Mouse (Mus musculus): Measurements from ENCODE around the gene Mcl1.
"Not testable (repeated sequence)": the region's sequence is repeated elsewhere in the genome, so short reads cannot be mapped to it uniquely, and the experiment has no call there.

The Mcl1 gene

DNA sequence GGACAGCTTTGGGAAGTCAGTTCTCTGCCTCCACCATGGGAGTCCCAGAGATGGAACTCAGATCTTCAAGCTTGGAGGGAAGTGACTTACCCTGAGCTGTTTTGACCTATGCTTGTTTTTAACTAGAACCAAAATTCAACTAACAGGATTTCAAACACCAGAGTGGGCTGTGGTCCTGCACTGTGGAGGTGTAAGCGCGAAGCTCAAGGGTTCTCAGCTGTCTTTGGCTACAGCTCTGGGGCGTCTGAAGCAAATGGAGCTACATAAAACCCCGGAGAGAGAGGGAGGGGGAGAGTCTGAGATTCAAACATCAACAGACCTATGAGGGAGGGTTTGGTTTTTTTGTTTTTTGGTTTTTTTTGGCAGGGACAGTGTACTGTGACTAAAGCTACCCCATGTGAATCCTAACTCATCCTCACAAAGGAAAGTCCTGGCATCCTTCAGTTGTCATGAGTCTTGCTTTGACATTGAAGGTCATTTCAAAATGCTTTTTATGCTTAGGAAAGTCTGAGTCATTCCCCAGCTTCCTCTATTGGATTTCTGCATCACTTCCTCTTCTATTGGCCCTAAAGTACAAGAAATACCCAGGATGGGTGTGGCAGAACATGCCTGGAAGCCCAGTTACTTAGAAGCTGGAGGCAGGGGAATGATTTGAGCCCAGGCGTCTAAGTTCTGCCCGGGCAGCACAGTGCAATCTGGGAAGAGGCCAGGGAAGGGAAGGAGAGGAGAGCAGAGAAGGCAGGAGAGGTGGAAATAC is 8.1 kb upstream of the Mcl1 start:
- in situ Hi-C loops (cut with MboI, MseI), result no loop called here

DNA sequence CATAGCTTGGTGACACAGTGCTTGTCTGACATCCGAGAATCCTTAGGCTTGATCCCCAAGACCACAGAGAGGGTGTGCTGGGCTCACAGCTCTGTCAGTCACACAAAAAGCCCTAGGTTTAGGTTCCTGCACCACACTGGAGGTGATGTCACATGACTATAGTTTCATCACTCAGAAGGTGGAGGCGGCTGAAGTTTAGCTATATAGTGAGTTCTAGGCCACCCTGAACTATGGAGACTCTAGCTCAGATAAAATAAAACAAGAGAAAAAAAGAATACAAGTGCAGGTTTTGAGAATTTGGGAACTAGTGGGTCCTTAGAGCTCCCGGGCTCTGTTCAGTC is 7.6 kb upstream of the Mcl1 start:
- in situ Hi-C loops (cut with MboI, MseI), result no loop called here

DNA sequence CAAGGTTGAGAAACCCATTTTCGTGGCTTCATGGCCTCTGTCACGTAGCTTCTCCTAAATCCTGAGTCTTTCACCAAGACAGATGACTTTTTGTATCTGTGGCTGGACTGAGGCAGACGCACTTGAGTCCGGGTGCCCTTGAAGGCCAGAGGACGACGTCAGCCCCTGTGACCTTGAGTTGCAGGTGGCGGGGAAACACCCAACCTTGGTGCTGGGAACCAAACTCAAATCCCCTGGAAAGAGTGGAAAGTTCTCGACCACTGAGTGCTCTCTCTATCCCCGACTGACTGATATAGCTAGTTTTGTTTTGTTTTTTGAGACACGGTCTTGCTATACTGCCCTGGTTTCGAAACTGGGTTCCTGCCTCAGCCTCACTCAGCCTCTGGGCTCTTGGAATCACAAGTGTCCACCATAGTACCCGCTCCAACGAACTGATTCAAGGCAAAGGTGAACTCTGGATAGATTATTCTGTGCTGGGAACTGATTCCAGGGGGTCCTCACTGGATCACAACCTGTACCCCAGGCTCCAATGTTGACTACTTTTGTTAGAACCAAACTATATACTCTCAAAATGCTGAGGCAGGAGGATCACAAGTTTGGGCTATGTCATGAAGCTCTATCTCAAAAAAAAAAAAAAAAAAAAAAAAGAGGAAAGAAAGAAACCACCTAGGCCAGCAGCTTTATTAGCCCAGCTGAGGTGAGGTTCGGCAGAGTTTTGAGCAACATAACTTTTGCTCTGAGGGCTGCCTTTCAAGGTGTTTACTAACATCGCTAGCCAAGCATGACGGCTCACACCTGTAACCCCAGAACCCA is 7.0 kb upstream of the Mcl1 start:
- in situ Hi-C loops (cut with MboI, MseI), result no loop called here

DNA sequence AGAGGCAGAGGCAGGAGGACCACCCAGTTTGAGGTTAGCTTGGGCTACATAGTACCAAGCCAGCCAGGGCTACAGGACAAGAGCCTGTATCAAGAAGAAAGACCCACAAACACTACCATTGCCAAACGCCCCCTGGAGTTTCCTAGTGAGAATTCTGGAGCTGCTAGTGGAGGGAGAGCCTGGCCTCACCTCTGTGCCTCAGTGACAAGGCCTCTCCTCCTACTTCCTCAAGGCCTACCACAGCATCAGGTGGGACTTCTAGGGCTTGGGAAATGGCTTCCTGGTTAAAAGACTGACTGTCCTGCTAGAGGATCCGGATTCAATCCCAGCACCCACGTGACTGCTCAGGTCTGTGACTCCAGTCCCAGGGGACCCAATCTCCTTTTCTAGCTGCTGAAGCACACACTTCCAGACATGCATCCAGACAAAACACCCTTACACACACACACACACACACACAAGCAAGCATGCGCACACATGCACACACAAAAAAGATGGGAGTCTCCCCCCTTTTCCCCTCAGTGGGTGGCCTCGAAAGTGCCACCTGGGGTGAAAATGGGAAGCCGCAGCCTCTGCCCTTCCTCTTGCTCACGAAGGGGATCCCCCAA is 6.3 kb upstream of the Mcl1 start:
- in situ Hi-C loops (cut with MboI, MseI), result no loop called here

DNA sequence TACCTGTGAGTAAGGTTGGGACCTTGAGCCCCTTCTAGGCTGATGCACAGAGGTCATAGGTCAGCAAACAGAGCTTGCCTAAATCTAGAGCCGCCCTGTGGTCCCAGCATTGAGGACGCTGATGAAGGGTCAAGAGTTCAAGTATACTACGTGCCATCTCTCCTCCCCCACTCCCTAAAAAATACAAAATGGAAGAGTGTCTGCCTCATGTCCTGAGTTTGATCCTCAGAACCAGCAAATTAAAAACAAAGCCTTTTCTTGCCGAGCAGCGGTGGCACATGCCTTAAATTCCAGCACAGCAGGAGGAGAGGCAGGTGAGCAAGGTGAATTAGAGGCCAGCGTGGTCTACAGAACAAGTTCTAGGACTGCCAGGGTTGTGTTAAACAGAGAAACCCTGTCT is 5.7 kb upstream of the Mcl1 start:
- in situ Hi-C loops (cut with MboI, MseI), result no loop called here

DNA sequence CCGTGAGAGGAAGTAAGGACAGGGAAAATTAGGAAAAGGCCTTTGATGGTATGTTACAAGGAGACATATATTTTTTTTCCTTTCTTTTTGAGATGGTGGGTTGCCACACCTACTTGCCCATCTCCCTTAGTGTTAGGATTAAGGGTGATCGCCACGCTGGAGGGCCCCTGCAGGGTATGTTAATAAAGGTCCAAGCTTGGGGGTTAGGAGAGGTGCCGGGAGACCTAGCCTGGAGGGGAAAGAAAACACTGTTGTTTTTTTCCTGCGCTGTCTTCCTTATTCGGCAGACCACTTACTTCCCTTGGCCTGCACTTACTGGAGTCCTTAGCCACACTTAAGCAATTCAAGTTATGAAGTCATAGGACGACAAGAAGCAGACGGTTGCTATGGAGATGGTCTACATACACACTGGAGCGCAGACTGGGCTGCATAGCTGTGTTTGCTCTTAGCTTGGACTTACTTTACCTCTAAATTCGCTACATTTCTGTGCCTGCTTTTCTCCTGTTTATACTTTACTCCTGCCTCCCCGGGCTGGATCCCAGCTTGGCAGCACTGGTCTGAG is 5.0 kb upstream of the Mcl1 start:
- in situ Hi-C loops (cut with MboI, MseI), result no loop called here

DNA sequence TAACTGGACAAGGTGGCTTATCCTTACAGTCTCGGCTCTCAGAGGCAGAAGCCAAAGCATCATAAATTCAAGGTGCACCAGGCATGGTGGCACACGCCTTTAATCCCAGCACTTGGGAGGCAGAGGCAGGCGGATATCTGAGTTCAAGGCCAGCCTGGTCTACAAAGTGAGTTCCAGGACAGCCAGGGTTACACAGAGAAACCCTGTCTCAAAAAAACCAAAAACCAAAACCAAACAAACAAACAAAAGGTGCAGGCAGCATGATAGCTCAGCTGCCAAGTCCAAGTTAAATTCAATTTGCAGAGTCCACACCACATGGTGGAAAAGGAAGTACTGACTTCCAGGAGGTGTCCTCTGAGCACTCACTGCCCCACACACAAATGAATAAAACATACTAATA is 4.2 kb upstream of the Mcl1 start:
- in situ Hi-C loops (cut with MboI, MseI), result not testable (repeated sequence)

DNA sequence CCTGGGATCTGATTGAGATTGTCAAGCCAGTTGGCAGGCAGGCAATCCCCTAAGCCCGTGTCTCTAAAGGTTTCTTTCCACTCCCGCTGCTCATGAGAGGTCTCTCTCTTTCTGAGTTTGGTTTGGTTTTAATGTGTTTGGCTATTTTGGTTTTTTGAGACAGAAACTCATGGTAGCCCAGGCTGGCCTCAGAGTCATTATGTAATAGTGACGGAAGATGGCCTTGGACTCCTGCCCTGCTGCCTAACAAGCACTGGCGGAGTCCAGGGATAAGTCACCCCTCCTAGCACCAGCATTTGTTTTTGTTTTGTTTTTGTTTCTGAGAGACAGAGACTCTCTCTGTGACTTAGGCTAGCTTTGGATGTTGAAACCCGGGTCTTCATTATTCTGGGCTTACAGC is 3.2 kb upstream of the Mcl1 start:
- in situ Hi-C loops (cut with MboI, MseI), result no loop called here

DNA sequence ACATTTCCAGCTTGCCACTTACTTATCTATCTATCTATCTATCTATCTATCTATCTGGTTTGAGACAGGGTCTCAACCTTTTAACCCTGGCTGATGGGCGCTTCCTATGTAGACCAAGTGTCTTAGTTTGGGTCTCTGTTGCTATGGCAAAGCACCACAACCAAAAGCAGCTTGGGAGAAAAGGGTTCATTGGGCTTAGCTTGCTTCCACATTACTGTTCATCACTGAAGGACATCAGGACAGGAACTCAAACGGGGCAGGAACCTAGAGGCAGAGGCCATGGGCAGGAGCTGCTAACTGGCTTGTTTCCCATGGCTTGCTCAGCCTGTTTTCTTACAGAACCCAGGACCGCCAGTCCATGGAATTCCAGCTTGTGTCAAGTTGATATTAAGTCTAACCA is 1.5 kb upstream of the Mcl1 start:
- in situ Hi-C loops (cut with MboI, MseI), result no loop called here

DNA sequence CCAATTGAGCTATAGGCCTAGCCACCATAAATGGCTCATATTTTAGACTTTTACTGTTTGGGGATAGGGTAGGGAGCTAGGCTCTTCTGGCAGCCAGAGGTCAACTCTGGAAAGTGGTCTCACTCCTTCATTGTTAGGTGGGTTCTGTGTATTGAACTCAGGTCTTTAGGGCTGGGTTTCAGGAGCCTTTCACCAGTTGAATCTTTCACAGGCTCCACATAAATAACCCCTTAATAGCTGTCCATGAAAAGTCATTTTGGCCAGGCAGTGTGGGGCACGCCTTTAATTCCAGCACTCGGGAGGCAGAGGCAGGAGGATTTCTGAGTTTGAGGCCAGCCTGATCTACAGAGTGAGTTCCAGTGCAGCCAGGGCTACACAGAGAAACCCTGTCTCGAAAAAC is 877 bp upstream of the Mcl1 start:
- in situ Hi-C loops (cut with MboI, MseI), result no loop called here

DNA sequence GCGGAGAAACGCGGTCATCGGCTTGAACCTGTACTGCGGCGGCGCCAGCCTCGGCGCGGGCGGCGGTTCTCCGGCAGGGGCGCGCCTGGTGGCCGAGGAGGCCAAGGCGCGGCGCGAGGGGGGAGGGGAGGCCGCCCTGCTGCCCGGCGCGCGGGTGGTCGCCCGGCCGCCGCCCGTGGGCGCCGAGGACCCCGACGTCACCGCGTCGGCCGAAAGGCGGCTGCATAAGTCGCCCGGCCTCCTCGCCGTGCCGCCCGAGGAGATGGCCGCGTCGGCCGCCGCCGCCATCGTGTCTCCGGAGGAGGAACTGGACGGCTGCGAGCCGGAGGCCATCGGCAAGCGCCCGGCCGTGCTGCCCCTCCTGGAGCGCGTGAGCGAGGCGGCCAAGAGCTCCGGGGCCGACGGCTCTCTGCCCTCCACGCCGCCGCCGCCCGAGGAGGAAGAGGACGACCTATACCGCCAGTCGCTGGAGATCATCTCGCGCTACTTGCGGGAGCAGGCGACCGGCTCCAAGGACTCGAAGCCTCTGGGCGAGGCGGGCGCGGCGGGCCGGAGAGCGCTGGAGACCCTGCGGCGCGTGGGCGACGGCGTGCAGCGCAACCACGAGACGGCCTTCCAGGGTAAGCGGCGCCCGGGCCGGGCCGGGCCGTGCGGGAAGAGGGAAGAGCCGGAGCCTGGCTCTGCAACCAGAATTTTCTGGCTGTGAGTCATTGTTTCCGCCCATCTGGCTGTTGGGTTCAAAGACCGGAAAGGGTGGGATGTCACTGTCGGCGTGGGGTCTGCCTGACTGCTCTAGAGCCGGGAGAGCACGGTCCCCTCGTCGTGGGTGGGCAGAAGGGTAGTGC is 502 bp downstream of the Mcl1 start:
- in situ Hi-C loops (cut with MboI, MseI), result no loop called here

DNA sequence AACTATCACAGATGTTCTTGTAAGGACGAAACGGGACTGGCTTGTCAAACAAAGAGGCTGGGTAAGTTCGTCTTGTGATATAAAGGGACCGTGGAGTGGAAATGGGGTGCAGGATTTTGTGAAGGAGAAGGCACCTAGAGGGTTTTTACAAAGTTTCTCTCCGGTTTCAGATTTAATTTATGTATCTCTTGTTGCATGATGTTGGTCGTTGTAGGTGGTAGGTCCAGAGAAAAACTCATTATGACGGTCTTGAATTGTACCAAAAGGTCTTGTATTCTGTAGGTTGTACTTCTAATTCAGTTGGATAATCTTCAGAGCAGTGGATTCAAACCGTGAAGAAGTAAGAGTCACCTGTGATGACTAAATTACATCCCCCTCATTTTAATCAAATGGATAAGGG is 1.4 kb downstream of the Mcl1 start:
- in situ Hi-C loops (cut with MboI, MseI), result no loop called here

DNA sequence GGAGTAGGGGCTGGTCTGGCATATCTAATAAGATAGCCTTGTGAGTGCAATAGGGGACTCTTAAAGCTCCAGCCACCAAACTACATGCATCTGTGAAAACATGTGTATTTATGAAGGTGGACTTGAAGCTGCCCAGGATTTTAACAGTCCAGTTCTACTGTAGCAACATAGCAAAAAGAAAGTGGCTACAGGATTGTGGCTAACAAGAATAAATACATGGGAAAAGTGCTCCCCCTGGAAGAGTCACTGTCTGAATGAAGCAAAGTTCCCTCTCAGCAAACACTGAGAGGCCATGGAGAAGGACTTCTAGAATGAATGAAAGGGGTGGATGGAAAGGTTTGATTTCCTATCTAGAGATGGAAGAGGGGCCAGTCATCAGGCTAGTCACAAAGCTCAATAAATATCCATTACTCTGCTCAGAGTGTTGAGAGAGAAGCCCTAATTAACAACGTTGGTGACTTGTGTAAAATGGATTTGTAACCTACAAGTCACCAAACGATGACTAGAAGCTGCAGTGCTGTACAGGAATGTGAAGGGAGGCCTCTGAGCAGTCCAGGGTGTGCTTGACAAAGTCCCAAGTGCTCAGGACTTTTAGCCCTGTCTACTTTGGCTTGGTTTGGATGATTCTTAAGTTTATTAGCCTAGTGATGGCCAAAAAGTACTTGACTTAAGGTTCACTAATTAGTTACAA is 2.3 kb downstream of the Mcl1 start:
- in situ Hi-C loops (cut with MboI, MseI), result no loop called here

DNA sequence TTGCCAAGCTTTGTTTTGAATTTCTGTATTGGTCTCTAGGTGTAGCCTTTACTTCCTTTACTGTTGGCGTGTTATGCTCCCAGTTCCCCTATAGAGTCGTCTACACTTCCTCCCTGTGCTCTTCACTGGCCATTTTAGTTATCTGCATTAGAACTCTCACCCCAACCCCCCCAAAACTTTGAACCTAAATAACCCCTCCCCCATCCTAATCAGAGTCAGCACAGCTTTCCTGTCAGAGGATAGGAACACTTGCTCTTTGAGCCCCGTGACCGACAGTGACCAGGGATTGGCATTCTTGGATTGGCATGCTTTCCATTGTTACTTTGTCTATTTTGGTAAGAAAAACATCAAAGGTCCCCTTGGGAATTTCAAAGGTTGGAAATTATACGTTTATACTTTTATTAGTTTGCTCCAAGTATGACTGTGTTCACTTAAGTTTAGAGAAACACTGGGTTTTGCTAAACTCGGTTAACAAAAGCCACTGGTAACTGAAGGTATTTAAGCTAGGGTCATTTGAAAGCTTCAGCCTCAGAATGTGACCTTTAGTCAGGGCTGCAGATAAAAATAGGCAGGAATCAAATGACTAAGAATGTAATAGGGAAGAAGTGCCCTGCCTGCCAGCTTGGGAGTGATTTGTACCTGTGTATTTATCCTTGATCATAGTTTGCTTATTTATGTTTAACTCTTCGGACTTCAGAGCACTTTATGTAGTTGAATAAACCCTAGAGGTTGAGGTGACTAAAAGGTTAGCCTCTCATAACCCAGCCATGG is 3.5 kb downstream of the Mcl1 start:
- in situ Hi-C loops (cut with MboI, MseI), result no loop called here

DNA sequence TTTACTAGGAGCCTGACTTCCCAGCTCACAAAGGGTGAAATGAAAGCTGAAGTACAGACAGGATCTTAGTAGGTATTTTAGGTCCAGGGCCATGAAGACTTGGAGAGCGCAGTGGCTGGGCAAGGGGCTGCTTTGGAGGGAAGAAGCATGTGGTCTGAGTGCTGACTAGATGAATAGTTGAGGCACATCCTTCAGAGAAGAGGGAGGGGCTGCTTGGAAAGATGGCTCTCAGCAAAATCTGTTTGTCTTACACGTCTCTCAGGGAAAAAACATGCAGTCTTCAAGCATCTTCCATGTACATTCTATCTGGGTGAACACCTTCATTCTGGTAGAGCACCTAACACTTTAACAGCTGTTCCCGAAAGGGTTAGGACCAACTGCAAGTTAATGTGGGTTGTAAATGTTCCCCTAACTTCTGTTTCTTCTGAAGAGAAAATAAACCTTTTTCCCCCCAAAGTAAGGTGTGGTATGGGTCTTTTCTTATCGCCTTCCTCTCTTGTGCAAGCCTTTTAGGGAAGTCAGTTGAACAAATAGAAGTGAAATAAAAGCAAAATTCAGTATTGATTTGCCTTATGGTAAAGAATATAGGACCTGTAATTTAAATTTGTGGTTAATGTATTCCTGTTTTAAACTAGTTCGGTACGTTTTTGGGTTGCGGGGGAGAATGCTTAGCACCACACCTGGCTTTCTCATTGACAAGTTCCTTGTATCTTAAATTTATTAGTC is 4.3 kb downstream of the Mcl1 start:
- in situ Hi-C loops (cut with MboI, MseI), result no loop called here

DNA sequence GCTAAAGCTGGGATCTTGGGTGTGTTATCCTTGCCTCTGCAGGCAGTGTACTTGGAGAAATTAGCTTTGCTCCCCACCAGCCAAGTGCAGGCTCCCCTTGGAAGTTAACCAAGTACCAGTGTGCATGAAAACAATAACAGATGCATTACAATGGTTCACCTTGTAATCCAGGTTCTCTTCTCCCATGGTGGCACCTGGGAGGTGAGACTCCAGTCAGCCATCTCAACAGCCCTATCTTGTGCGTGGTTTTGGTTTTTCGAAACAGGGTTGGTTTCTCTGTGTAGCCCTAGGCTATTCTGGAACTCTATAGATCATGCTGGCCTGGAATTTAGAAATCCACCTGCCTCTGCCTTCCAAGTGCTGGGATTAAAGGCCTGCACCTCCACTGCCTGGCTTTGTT is 4.9 kb downstream of the Mcl1 start:
- in situ Hi-C loops (cut with MboI, MseI), result no loop called here

DNA sequence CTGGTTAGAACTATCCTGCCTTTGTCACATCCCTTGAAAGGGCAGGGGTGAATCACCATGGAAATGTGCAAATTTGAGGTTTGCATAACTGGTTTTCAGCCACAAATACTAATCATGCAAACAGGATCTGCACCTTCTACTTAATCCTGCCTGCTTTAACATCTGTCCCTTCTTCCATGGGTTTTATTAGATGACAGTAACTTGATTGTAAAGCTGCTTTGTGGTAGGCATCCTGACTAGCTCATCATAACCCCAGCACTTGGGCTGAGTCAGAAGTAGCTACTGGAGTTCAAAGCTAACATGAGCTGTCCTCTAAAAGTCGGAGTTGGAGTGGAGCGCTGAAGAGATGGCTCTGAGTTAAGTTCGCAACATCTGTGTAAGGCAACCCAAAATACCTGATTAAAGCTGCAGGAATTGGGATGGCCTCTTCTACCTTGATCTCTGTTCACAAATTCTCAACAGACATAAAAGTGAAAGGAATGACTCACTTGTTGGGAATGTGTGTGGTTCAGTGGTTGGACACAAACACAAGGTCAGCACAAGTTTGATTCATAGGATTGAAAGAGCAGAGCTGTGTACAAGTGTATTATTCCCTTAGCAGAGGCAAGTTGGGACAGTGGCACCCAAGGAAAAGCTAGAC is 5.5 kb downstream of the Mcl1 start:
- in situ Hi-C loops (cut with MboI, MseI), result no loop called here

DNA sequence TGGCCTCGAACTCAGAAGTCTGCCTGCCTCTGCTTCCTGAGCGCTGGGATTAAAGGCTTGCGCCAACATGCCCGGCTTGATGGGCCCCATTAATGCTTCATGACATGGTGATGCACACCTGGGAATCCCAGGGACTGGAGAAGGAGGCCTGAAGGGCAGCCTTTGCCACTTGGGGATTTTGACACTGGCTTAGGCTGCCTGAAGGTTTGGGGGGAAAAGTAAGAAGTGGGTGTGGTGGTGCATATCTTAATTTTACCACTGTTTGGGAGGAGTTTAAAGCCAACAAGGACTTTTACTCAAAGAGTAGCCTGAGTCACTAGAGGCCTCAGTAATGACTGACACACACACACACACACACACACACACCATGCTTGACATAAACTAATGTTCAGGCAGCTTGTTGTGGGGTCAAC is 6.4 kb downstream of the Mcl1 start:
- in situ Hi-C loops (cut with MboI, MseI), result no loop called here

Measured in T-helper 2 cell (primary cell).